Mouse (Mus musculus): ENCODE measurements around the gene Pik3ca. TPM values are rescaled to one million over a fixed set of nuclear protein-coding genes. Genes with fewer than 3 reads are reported as not detected.

Gene Pik3ca
- polyA plus RNA-seq (2012): 2.2 and 2.3 TPM in 2 replicates

GRCm38 (mm10) chr3:32397461-32398174 is at the start of gene Pik3ca:
Pik3ca (plus strand) TSS chr3:32397671.

GRCm38 (mm10) chr3:32365546-32366245 is 31.8 kb upstream of the Pik3ca start, which contains the start of gene Zmat3:
Zmat3 (minus strand) TSS chr3:32366014.

DNA sequence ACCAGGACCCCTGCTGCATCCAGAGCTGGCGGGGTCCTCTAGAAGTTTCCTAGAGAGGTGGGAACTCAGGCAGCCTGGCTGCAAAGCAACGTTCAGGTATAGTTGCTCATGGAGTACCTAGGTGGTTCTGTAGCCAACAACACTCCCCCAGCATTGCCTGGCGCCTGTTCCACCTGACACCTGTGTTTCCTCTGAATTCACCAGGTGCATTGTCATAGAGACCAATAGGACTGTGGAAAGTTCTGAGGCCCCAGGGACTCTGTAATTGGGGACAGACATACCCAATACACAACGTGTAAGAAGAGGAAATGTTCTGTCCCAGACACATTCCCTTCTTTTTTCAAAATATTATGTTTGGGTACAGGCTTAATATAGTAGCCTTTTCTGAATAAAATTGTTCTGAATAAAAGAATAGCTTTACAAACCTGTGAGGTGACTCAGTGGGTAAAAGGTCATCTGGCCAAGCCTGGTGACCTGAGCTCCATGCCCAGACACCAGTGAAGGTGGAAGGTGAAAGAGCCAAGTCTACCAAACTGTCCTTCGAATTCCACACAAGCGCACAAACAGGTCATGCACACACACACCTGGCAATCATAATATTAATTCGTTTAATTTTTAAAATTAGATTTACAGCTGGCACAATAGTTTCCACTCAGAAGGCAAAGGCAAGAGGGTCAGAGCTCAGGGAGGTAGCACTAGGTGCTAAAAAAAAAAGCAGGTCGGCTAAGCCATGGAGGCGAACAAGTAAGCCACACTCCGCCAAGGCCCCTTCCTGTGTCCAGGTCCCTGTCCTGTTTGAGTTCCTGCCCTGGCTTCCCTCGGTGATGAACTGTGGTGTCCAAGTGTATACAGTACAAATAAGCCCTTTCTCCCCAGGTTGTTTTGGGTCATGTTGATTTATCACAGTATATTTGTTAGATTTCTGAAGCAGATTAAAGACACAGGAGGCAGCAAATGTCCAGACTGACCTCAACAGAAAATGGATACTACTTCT is 94.9 kb downstream of the Pik3ca start, which contains the start of gene Kcnmb3:
Gene Kcnmb3, minus strand, starts transcription at position 135 of the 994 bp plus-strand sequence.

DNA sequence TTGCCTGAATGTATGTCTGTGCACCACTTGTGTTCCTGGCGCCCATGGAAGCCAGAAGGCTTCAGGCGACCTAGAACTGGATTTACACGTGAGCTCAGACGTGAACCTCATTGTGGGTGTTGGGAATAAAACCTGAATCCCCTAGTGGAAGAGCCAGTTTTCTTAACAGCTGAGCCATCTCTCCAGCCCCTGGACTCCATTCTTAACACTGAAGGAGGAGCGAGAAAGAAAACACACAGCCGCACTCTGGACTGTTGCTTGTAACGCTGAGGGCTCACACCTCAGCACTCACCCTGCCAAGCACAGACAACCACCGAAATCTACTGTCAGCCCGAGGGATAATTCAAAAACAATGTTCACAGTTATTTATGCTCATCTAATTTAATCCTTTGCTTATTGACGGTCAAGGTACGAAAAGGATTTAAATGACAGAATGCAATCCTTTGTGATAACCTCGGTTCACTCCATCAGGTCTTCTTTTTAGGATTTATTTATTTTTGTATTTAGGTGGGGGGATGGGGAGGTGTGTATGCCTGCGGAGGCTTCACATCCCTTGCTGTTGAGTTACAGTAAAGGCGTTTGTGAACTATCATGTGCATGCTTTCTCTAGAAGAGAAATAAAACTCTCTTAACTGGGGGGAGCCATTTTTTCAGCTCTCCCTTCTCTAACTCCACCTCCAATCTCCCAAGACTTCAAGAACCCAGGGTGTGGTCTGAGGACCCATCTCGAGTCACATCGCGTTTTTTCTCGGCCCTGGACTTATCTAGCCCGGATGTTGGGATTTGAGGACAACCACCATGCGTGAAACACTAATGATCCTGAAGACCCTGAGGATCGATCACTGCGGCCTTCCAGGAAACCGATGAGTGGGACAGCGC is 112.3 kb downstream of the Pik3ca start, which contains the start of gene Zfp639:
Gene Zfp639, plus strand, starts transcription at position 764 of the 879 bp plus-strand sequence.

Other genes starting within 250 kb of the Pik3ca start
- 0.75 and 1.3 TPM in 2 replicates for gene Zmat3, start 31.7 kb upstream of the Pik3ca start, polyA plus RNA-seq (2012)
- not detected in 2 replicates for gene Kcnmb3, start 94.6 kb downstream of the Pik3ca start, polyA plus RNA-seq (2012)
- 4.0 and 5.2 TPM in 2 replicates for gene Zfp639, start 112.6 kb downstream of the Pik3ca start, polyA plus RNA-seq (2012)
- gene Mfn1, start 131.8 kb downstream of the Pik3ca start, polyA plus RNA-seq (2012): 4.1 and 6.7 TPM in 2 replicates
- gene Gnb4, start 218.9 kb downstream of the Pik3ca start, polyA plus RNA-seq (2012): 7.4 and 7.8 TPM in 2 replicates

Measured in megakaryocyte-erythroid progenitor cell, adult 5 weeks (primary cell).